Mouse (Mus musculus) megakaryocyte, embryonic 14.5 days (primary cell): ENCODE measurements around the gene Dyrk1a.

ENCODE experiments used
- FLI1 ChIP-seq: IDR thresholded peaks from 2 replicates; pipeline ENCODE4 v1.6.1; 2012; ENCODE audit warnings: low read length, inconsistent platforms, mixed read lengths
- GATA1 ChIP-seq: IDR thresholded peaks from 3 replicates; pipeline ENCODE4 v1.6.1; 2012; ENCODE audit warnings: mixed read lengths, low read length, inconsistent platforms, borderline replicate concordance

- TF ChIP-seq GATA1, result no peak
- TF ChIP-seq FLI1, result no peak
Observed at GRCm38 (mm10) chr16:94713480-94714094, 143.8 kb downstream of the Dyrk1a start.
